Mouse (Mus musculus): ENCODE data around the gene Rnf167. TPM values are rescaled to one million over a fixed set of nuclear protein-coding genes. Genes with fewer than 3 reads are reported as not detected.

Rnf167 gene
- polyA plus RNA-seq, 1 experiment from 2014 or later, result 111 TPM

DNA sequence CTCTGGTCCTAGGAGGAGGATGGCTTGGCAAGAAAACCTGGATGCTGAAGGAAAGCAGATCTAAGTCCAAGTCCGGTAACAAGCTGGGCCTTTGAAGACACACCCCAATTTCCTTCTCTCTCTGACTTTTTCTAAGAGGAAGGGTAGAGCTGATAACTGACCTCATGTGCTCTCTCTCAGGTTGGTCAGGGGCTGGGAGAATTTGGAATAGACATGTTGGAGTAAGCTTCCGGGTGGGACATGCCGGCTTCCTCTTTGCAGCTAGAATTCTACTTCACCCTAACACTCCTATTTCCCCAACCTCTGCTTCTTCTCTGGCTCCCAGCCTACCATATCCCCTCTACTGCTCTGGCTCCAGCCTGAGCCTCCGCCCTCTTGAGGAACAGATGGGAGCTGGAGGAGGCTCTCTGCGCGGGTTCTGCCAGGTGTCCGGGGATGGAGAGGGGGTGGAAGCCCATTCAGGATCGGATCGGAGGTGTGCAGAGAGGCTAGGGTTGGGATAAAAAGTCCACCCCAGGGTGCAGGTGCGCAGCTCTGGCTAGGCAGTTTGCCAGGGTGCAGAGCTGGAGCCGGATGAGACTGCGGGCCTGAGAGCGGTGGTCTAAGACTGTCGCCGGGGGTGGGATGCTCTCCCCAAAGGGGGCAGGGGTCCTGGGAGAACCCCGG lies 40.0 kb downstream of the Rnf167 start:
- WGBS, result 2% methylated on average over 16 of the region's 16 CpGs
- peak; percentile 51; the same call in 1 of the 2 replicates for ATAC-seq (ENCODE audit: insufficient read depth, low FRiP score)

DNA sequence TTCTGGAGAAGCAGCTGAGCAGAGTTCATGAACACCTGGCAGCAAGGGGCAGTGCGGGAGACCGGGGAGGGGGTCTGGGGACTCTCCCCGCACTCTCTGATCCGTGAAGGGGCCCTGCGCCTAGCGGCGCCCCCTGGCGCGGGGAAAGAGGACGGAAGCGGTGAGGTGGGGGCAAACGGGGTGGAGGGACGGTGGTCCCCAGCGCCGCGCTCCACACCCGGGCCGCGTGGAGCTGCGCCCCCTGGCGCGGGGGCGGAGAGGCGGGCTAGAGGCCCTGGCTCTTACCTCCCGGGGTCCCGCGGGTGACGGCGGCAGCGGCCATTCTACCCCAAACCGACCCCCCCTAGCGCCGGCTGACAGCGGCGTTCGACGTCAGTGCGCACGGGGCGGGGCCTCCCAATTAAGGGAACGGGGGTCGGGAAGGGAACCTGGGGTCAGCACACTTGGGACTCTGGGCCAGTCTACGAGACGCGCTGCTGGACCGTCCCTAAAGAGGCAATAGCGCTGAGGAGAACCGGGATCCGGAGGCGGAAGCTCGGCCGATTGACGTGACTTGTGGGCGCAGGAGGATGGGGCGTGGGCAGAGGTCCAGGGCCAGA lies 40.7 kb downstream of the Rnf167 start, which contains the start of gene Camta2:
TSS of gene Camta2 (minus strand) at position 505 of the 599 bp plus-strand sequence.
- Histone ChIP-seq H3K4me3 (replicated peaks; ENCODE audit: low read length) (peak within 1 kb of the TSS; percentile 85), H3K36me3 (ENCODE audit: control insufficient read depth, insufficient read depth, low read length) (no peaks in the 10 kb centered on the region)
- WGBS, result under 1% methylated on average over 55 of the region's 55 CpGs

More for the DNA sequence above, 40.0 kb downstream of the Rnf167 start:
- Histone ChIP-seq H3K36me3 (ENCODE audit: control insufficient read depth, insufficient read depth, low read length) (no peaks in the 10 kb centered on the region), H3K4me2 (ENCODE audit: low read depth, low read length) (peak overlapping the region; percentile 80), H3K4me3 (replicated peaks; ENCODE audit: low read length) (peak overlapping the region; percentile 85), H3K27me3 (ENCODE audit: control insufficient read depth, insufficient read depth, low read length) (no peaks in the 10 kb centered on the region), H3K27ac (ENCODE audit: low read length) (peak overlapping the region; percentile 90), H3K4me1 (ENCODE audit: control insufficient read depth, insufficient read depth, low read length) (peaks cover 23% of the 10 kb centered on the region), H3K9me3 (replicated peaks; ENCODE audit: control insufficient read depth, low read length) (no peaks in the 10 kb centered on the region), H3K9ac (ENCODE audit: low read length) (peak overlapping the region; percentile 95)

DNA sequence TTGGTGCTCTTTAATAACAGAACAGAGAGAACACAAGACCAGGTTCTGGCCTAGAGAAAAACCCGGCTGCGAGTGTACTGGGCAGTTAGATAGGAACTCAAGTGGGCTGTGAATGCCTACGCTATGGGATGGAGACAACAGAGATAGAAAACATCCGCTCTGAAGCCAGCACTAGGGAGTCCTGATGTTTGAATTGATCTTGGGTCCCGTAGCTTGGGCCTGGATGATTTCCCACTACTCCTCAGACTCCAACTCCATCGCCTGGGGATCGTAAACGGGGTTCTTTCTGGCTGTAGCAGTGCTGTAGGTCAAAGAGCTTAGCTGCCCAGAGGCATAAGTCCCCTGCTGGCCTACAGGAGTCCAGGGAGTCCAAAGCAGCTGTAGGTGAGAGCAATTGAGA lies 41.3 kb downstream of the Rnf167 start:
- peaks cover 19% of the 10 kb centered on the region for H3K4me1 ChIP-seq (ENCODE audit: control insufficient read depth, insufficient read depth, low read length)
- peak overlapping the region; percentile 80 for H3K4me2 ChIP-seq (ENCODE audit: low read depth, low read length)
- H3K27me3 ChIP-seq (ENCODE audit: control insufficient read depth, insufficient read depth, low read length), result no peaks in the 10 kb centered on the region
- no peak for ATAC-seq (ENCODE audit: insufficient read depth, low FRiP score)
- no peaks in the 10 kb centered on the region for H3K36me3 ChIP-seq (ENCODE audit: control insufficient read depth, insufficient read depth, low read length)
- 16% methylated on average over 8 of the region's 8 CpGs for WGBS
- H3K27ac ChIP-seq (ENCODE audit: low read length), result peak overlapping the region; percentile 90
- no peaks in the 10 kb centered on the region for H3K9me3 ChIP-seq (replicated peaks; ENCODE audit: control insufficient read depth, low read length)
- H3K9ac ChIP-seq (ENCODE audit: low read length), result peak overlapping the region; percentile 95
- H3K4me3 ChIP-seq (replicated peaks; ENCODE audit: low read length), result peak overlapping the region; percentile 85

More for the DNA sequence above, 40.7 kb downstream of the Rnf167 start, which contains the start of gene Camta2:
- Histone ChIP-seq H3K4me1 (ENCODE audit: control insufficient read depth, insufficient read depth, low read length) (peaks cover 19% of the 10 kb centered on the region), H3K27me3 (ENCODE audit: control insufficient read depth, insufficient read depth, low read length) (no peaks in the 10 kb centered on the region), H3K9ac (ENCODE audit: low read length) (peak within 1 kb of the TSS; percentile 95), H3K4me2 (ENCODE audit: low read depth, low read length) (peak within 1 kb of the TSS; percentile 80), H3K9me3 (replicated peaks; ENCODE audit: control insufficient read depth, low read length) (no peaks in the 10 kb centered on the region), H3K27ac (ENCODE audit: low read length) (peak within 1 kb of the TSS; percentile 90)
- ATAC-seq (ENCODE audit: insufficient read depth, low FRiP score), result peak; percentile 89

DNA sequence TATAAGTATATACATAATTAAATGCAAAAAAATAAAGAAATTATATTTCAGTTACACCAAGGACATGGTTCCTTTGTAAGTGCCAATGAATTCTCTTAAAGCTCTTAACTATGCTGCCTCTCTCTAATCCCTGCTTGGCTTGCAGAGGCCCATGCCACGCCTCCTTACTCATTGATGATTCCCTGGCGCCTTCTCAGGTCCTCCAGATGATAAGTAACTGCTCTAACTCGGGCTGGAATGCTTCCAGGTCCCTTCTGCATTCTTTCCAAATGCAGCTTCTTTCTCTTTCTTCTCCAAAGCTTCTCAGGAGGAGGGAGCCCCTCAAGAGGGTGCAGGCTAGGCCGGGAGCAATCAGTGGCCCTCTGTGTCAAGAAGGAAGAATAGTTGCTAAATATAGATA lies 42.5 kb downstream of the Rnf167 start:
- Histone ChIP-seq H3K27me3 (ENCODE audit: control insufficient read depth, insufficient read depth, low read length) (no peaks in the 10 kb centered on the region), H3K27ac (ENCODE audit: low read length) (no peak overlapping the region), H3K4me1 (ENCODE audit: control insufficient read depth, insufficient read depth, low read length) (peaks cover 19% of the 10 kb centered on the region), H3K4me3 (replicated peaks; ENCODE audit: low read length) (no peak overlapping the region), H3K4me2 (ENCODE audit: low read depth, low read length) (no peak overlapping the region), H3K9ac (ENCODE audit: low read length) (no peak overlapping the region), H3K9me3 (replicated peaks; ENCODE audit: control insufficient read depth, low read length) (no peaks in the 10 kb centered on the region), H3K36me3 (ENCODE audit: control insufficient read depth, insufficient read depth, low read length) (no peaks in the 10 kb centered on the region)
- 42% methylated on average over 4 of the region's 4 CpGs for WGBS
- no peak for ATAC-seq (ENCODE audit: insufficient read depth, low FRiP score)

DNA sequence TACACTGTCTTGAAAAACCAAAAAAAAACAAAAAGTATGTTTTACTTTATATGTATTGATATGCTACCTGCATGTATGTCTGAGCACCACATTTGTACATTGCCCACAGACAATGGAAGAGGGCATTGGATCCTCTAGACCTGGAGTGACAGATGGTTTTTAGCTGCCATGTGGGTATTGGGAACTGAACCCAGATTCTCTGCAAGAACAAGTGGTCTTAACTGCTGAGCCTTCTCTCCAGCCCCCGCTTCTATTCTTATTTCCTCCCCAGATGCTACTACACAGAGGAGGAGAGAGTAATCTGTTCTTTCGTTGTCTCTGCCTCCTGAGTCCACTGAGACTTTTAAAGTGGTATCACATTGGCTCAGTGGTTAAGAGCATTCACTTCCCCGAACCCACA lies 46.5 kb downstream of the Rnf167 start:
- no peak overlapping the region for H3K9ac ChIP-seq (ENCODE audit: low read length)
- H3K27ac ChIP-seq (ENCODE audit: low read length), result no peak overlapping the region
- H3K9me3 ChIP-seq (replicated peaks; ENCODE audit: control insufficient read depth, low read length), result no peaks in the 10 kb centered on the region
- peaks cover 6% of the 10 kb centered on the region; the same call in 1 of the 2 replicates for H3K4me1 ChIP-seq (ENCODE audit: control insufficient read depth, insufficient read depth, low read length)
- no peak overlapping the region for H3K4me3 ChIP-seq (replicated peaks; ENCODE audit: low read length)
- H3K36me3 ChIP-seq (ENCODE audit: control insufficient read depth, insufficient read depth, low read length), result no peaks in the 10 kb centered on the region
- no peak overlapping the region for H3K4me2 ChIP-seq (ENCODE audit: low read depth, low read length)
- H3K27me3 ChIP-seq (ENCODE audit: control insufficient read depth, insufficient read depth, low read length), result no peaks in the 10 kb centered on the region
- WGBS, result 62% methylated on average over 3 of the region's 3 CpGs
- ATAC-seq (ENCODE audit: insufficient read depth, low FRiP score), result no peak

DNA sequence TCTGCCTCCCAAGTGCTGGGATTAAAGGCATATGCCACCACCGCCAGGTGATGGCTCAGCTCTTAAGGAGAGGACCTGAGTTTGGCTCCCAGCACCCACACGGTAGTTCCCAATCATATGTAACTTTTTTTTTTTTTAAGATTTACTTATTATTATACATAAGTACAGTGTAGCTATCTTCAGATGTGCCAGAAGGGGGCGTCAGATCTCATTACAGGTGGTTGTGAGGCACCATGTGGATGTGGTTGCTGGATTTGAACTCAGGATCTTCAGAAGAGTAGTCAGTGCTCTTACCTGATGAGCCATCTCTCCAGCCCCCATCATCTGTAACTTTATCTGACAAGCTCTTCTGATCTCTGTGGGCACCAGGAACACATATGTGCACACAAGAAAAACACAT lies 50.3 kb downstream of the Rnf167 start:
- 74% methylated on average over 3 of the region's 3 CpGs for WGBS
- no peak overlapping the region for H3K4me3 ChIP-seq (replicated peaks; ENCODE audit: low read length)
- H3K36me3 ChIP-seq (ENCODE audit: control insufficient read depth, insufficient read depth, low read length), result no peaks in the 10 kb centered on the region
- no peak for ATAC-seq (ENCODE audit: insufficient read depth, low FRiP score)
- peaks cover 17% of the 10 kb centered on the region for H3K4me1 ChIP-seq (ENCODE audit: control insufficient read depth, insufficient read depth, low read length)
- H3K9me3 ChIP-seq (replicated peaks; ENCODE audit: control insufficient read depth, low read length), result no peaks in the 10 kb centered on the region
- no peak overlapping the region for H3K27ac ChIP-seq (ENCODE audit: low read length)
- no peak overlapping the region for H3K4me2 ChIP-seq (ENCODE audit: low read depth, low read length)
- H3K9ac ChIP-seq (ENCODE audit: low read length), result no peak overlapping the region
- H3K27me3 ChIP-seq (ENCODE audit: control insufficient read depth, insufficient read depth, low read length), result no peaks in the 10 kb centered on the region

DNA sequence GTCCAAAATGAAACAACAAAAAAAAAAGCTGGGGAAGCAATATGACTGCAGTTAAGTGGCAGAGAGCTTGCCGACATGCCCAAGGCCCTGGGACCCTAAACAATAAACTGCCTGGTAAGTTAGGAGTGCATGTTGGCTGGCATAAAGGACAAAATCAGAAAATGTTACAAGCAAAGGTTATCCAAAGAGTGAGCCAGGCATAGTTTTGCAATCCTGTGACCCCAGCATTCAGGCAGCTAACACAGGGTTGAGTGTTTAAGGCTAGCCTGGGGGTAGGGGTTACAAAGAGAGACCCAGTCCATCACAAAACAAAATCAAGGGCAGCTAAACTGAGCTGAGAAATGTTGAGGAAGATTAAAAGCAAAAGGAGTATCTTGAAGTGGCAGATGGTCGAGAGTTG lies 52.0 kb downstream of the Rnf167 start:
- peaks cover 22% of the 10 kb centered on the region for H3K4me1 ChIP-seq (ENCODE audit: control insufficient read depth, insufficient read depth, low read length)
- ATAC-seq (ENCODE audit: insufficient read depth, low FRiP score), result no peak
- no peak overlapping the region for H3K4me3 ChIP-seq (replicated peaks; ENCODE audit: low read length)
- H3K4me2 ChIP-seq (ENCODE audit: low read depth, low read length), result no peak overlapping the region
- 86% methylated on average over 2 of the region's 2 CpGs for WGBS
- no peak overlapping the region for H3K9ac ChIP-seq (ENCODE audit: low read length)
- no peak overlapping the region for H3K27ac ChIP-seq (ENCODE audit: low read length)
- H3K27me3 ChIP-seq (ENCODE audit: control insufficient read depth, insufficient read depth, low read length), result no peaks in the 10 kb centered on the region
- H3K9me3 ChIP-seq (replicated peaks; ENCODE audit: control insufficient read depth, low read length), result no peaks in the 10 kb centered on the region
- H3K36me3 ChIP-seq (ENCODE audit: control insufficient read depth, insufficient read depth, low read length), result no peaks in the 10 kb centered on the region

DNA sequence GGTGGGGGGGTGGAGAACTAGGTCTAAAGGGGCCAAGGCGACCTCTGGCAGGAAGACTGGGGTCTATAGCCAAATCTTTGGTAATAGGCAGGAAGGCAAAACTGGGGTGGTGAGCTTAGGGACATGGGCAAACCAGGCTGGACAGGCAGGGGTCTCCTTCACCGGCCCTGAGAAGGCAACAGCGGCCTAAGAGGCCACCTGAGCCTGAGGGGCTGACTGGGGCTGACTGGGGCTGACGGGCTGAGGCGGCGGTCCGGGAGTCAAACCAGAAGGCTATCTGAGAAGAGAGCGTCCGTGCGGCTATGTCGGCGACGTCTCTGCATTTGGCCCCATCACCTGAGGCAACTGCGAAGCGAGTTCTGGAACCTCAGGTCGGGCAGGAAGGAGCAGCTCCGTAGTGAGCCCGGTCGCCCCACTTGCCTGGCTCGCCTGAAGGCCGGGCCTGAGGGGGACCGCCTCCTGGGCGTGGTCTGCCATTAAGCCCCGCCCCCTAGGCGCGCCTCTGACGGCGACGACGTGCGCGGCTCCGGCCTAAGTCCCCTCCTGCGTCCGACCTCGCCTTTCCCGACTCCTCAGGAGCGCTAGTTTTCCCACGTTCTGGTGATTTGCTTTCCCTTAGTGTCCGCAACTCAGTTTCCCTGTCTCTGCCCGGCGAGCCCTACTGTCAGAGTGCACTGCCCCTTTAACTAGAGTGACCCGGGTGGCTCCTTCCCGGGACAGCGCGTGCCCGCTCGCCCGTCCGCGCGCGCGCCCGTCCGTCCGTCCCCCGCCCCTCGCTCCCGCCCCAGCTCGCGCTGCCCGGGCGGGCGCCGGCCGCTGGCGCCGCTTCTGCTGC lies 52.9 kb downstream of the Rnf167 start, which contains the start of the genes Inca1 and Kif1c:
TSS of gene Inca1 (minus strand) at position 434 of the 835 bp plus-strand sequence.
TSS of gene Kif1c (plus strand) at position 827 of the 835 bp plus-strand sequence.
- peaks cover 22% of the 10 kb centered on the region for H3K4me1 ChIP-seq (ENCODE audit: control insufficient read depth, insufficient read depth, low read length)
- H3K9ac ChIP-seq (ENCODE audit: low read length), result peak within 1 kb of the TSS; percentile 95
- 1% methylated on average over 65 of the region's 69 CpGs for WGBS
- H3K27ac ChIP-seq (ENCODE audit: low read length), result peak within 1 kb of the TSS; percentile 98
- H3K4me2 ChIP-seq (ENCODE audit: low read depth, low read length), result peak within 1 kb of the TSS; percentile 66
- peak within 1 kb of the TSS; percentile 95 for H3K4me3 ChIP-seq (replicated peaks; ENCODE audit: low read length)
- peak; percentile 96 for ATAC-seq (ENCODE audit: insufficient read depth, low FRiP score)
- no peaks in the 10 kb centered on the region for H3K9me3 ChIP-seq (replicated peaks; ENCODE audit: control insufficient read depth, low read length)
- no peaks in the 10 kb centered on the region for H3K36me3 ChIP-seq (ENCODE audit: control insufficient read depth, insufficient read depth, low read length)
- H3K27me3 ChIP-seq (ENCODE audit: control insufficient read depth, insufficient read depth, low read length), result no peaks in the 10 kb centered on the region
